Mouse (Mus musculus) liver, embryonic 11.5 days (tissue): ENCODE data around the gene Ppp1r15b. TPM values are rescaled to one million over a fixed set of nuclear protein-coding genes. Genes with fewer than 3 reads are reported as not detected.

Source experiments
- ATAC-seq: fragments of 200-750 bp; cut with Nextera tagmentation; replicated peaks from 2 replicates; pipeline ENCODE4 v1.8.0; 2017; ENCODE audit warnings: moderate number of reproducible peaks, mild to moderate bottlenecking, moderate TSS enrichment, moderate library complexity; ENCODE audit not compliant: low FRiP score
- DNase-seq: peaks from one replicate; pipeline ENCODE4 v3.0.0-alpha.2; 2017; ENCODE audit warnings: low spot score
- H3K27ac ChIP-seq: fragments of 300-500 bp; sonication (generic); 2 replicates; pipeline ENCODE4 v1.5.1; 2014; ENCODE audit warnings: mild to moderate bottlenecking, low read depth, low read length, control low read depth
- H3K27me3 ChIP-seq: fragments of 300-500 bp; sonication (generic); replicated peaks from 2 replicates; pipeline ENCODE4 v1.6.1; 2014; ENCODE audit warnings: low read length, mixed read lengths; ENCODE audit not compliant: control insufficient read depth, insufficient read depth
- H3K36me3 ChIP-seq: fragments of 300-500 bp; sonication (generic); 2 replicates; pipeline ENCODE4 v1.6.1; 2014; ENCODE audit warnings: mild to moderate bottlenecking, low read length, moderate library complexity, mixed read lengths; ENCODE audit not compliant: control insufficient read depth, insufficient read depth
- H3K4me1 ChIP-seq: fragments of 300-500 bp; sonication (generic); replicated peaks from 2 replicates; pipeline ENCODE4 v1.6.1; 2014; ENCODE audit warnings: low read length, mixed read lengths; ENCODE audit not compliant: control insufficient read depth, insufficient read depth
- H3K4me2 ChIP-seq: fragments of 300-500 bp; sonication (generic); 2 replicates; pipeline ENCODE4 v1.6.1; 2014; ENCODE audit warnings: mild to moderate bottlenecking, control low read depth, moderate library complexity
- H3K4me3 ChIP-seq: fragments of 300-500 bp; sonication (generic); 2 replicates; pipeline ENCODE4 v1.5.1; 2014; ENCODE audit warnings: low read depth, low read length, control low read depth
- H3K9ac ChIP-seq: fragments of 300-500 bp; sonication (generic); 2 replicates; pipeline ENCODE4 v1.6.1; 2014; ENCODE audit warnings: low read depth, low read length, control low read depth
- H3K9me3 ChIP-seq: fragments of 300-500 bp; sonication (generic); 2 replicates; pipeline ENCODE4 v1.6.1; 2016; ENCODE audit warnings: low read length, inconsistent platforms, mixed read lengths; ENCODE audit not compliant: control insufficient read depth
- WGBS: fragments of 180-500 bp; shearing (Covaris S2); extraction: QIAGEN DNeasy Blood & Tissue Kit; methylation state at CpG from one replicate; pipeline ENCODE4 v1.1.7; 2014; 5-methylcytosine and 5-hydroxymethylcytosine counted together
- polyA plus RNA-seq: library from polyadenylated mRNA; unstranded; fragments of >200 nt; fragmentation: Nextera tagmentation; extraction: Ambion mirVana; gene quantifications from 2 replicates; pipeline ENCODE4 v1.2.1, GENCODE M21; 2014

Ppp1r15b gene
- polyA plus RNA-seq, 1 experiment from 2014 or later = 89.0 TPM

- 84% methylated on average over 4 of the region's 4 CpGs for WGBS
- no peaks in the 10 kb centered on the region for H3K36me3 ChIP-seq
- no peaks in the 10 kb centered on the region for H3K27me3 ChIP-seq
- DNase-seq (no peak), ATAC-seq (no peak)
- H3K9ac ChIP-seq = no peak overlapping the region
- H3K4me1 ChIP-seq = peaks cover 7% of the 10 kb centered on the region
- H3K4me2 ChIP-seq = no peak overlapping the region
- H3K9me3 ChIP-seq = no peaks in the 10 kb centered on the region
- no peak overlapping the region for H3K27ac ChIP-seq
- H3K4me3 ChIP-seq = no peak overlapping the region
These were observed 41.5 kb upstream of the Ppp1r15b start for GRCm38 (mm10) chr1:133089415-133089814.

DNA sequence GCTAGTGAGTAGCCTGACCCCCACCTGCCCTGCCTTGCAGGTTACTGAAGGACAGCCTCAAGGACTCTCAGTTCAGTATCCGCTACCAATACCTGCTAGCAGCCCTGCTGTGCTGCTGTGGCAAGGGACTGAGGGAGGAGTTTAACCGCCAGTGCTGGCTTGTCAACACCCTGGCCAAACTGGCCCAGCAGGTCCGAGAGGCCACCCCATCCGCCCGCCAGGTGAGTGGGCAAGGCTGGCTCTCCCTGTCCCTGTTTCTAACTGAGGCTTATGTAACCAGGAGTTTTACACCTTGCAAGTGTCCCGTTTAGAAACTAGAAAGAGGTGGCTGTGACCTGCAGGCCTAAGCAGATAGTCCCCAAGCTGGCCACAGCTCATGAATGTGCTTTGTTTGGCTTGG, 40.3 kb upstream of the Ppp1r15b start:
- no peaks in the 10 kb centered on the region for H3K9me3 ChIP-seq
- no peaks in the 10 kb centered on the region for H3K36me3 ChIP-seq
- DNase-seq (no peak), ATAC-seq (no peak)
- no peaks in the 10 kb centered on the region; the same call in 1 of the 2 replicates for H3K4me1 ChIP-seq
- WGBS = 77% methylated on average over 6 of the region's 6 CpGs
- no peak overlapping the region for H3K27ac ChIP-seq
- no peak overlapping the region for H3K4me3 ChIP-seq
- no peak overlapping the region for H3K9ac ChIP-seq
- no peak overlapping the region for H3K4me2 ChIP-seq
- H3K27me3 ChIP-seq = no peaks in the 10 kb centered on the region

DNA sequence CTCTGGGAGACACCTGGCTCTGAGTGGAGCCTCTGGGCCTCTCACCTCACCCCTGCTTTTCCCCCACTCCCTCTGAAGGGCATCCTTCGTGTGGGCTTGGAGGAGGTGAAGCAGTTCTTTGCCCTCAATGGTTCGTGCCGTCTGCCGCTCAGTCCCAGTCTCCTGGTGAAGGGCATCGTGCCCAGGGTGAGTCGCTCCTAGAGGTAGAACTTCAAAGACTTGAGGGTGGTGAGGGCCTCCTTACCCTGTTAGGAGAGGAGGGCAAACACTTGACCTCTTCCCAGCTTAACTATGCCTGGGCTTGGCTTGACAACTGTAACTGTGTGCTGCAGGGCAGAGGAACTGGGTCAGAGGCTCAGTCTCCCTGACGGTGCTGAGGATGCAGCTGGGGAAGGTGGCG, 39.5 kb upstream of the Ppp1r15b start:
- Histone ChIP-seq H3K4me2 (no peak overlapping the region), H3K27ac (no peak overlapping the region), H3K27me3 (no peaks in the 10 kb centered on the region), H3K4me1 (no peaks in the 10 kb centered on the region; the same call in 1 of the 2 replicates), H3K9ac (no peak overlapping the region), H3K9me3 (no peaks in the 10 kb centered on the region), H3K36me3 (no peaks in the 10 kb centered on the region), H3K4me3 (no peak overlapping the region)
- DNase-seq (no peak), ATAC-seq (no peak)
- 88% methylated on average over 8 of the region's 8 CpGs for WGBS

DNA sequence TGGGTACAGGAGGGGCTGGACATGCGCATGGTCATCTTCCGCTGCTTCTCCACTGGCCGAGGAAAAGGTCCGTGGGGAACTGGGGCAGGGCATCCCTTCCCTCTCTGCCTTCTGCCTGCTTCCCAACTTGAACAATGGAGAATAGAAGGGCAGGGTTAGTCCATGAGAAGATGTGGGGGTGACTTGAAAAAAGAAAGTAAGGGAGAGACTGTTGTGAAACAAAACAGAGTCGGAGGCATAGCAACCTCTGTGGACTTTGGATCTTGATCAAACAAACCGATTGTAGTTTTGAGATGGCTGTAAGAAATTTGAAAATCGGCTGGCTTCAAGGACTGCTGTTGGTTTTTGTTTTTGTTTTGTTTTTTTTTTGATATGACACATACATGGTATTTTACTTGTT, 37.2 kb upstream of the Ppp1r15b start:
- Histone ChIP-seq H3K4me2 (no peak overlapping the region), H3K9ac (no peak overlapping the region), H3K4me3 (no peak overlapping the region), H3K9me3 (no peaks in the 10 kb centered on the region), H3K27me3 (no peaks in the 10 kb centered on the region), H3K4me1 (no peaks in the 10 kb centered on the region), H3K36me3 (0 out of 2 replicates have a peak, but pooled peaks cover under 1% of the 10 kb centered on the region), H3K27ac (no peak overlapping the region)
- DNase-seq (no peak), ATAC-seq (no peak)
- 87% methylated on average over 7 of the region's 7 CpGs for WGBS

DNA sequence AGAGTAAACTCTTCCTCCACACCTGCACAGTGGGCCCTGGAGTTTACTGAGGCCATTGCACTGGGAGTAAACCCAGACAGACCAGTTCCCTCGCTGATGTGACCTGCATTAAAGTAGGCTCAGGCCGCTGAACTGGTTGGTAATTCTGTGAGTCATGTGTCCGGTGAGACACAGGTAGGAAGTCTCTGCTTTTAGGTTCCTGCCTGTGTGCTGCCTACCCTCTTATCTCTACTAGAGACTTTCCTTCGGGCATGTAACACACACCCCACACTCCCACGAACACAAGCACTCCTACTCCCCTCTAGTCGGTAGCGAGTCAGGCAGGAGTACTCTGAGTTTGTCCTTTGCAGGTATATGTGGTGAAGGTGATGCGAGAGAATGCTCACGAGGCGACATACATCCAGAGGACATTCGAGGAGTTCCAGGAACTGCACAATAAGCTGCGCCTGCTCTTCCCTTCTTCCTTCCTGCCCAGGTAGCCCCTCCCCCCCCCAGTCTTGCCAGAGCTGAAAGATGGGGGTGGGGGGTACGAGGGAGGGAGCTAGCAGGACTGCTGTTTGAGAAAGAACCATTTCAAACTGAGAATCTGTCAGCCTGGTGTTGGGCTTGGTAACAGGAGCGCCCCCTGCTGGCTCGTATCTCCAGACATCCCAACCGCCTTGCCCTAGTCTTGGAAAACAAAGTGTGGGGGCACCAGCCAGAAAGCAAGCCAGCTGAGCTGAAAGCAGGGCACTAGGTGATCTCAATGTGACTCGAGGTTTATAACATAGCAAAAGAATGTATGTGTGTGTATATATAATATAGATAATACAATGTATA, 29.8 kb upstream of the Ppp1r15b start:
- H3K27ac ChIP-seq = no peak overlapping the region
- ATAC-seq (peak; percentile 53), DNase-seq (peak; percentile 67)
- no peaks in the 10 kb centered on the region for H3K9me3 ChIP-seq
- H3K4me1 ChIP-seq = no peaks in the 10 kb centered on the region; the same call in 1 of the 2 replicates
- no peak overlapping the region for H3K4me3 ChIP-seq
- no peaks in the 10 kb centered on the region for H3K27me3 ChIP-seq
- H3K36me3 ChIP-seq = peaks cover 13% of the 10 kb centered on the region; the same call in 1 of the 2 replicates
- H3K9ac ChIP-seq = no peak overlapping the region; the same call in 1 of the 2 replicates
- H3K4me2 ChIP-seq = no peak overlapping the region
- 38% methylated on average over 17 of the region's 17 CpGs for WGBS

DNA sequence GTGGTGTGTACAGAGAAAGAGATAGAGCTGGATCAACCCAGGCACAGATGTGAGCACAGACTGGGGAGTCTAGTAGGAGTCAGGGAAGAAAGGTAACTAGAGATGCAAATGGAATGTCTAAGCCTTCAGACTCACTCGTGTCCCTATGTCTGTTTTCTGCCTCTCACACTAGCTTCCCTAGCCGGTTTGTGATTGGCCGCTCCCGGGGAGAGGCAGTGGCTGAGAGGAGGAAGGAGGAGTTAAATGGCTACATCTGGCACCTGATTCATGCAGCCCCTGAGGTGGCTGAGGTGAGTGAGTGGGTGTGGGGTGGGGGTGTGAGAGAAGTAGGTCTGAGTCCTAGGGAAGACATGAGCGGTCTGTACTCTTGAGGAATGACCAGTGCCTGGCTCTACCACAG, 28.8 kb upstream of the Ppp1r15b start:
- Histone ChIP-seq H3K4me2 (no peak overlapping the region), H3K9me3 (no peaks in the 10 kb centered on the region), H3K4me1 (no peaks in the 10 kb centered on the region; the same call in 1 of the 2 replicates), H3K36me3 (peaks cover 13% of the 10 kb centered on the region; the same call in 1 of the 2 replicates), H3K27ac (no peak overlapping the region), H3K4me3 (no peak overlapping the region), H3K27me3 (no peaks in the 10 kb centered on the region), H3K9ac (no peak overlapping the region)
- 81% methylated on average over 5 of the region's 5 CpGs for whole genome bisulfite sequencing
- DNase-seq (no peak), ATAC-seq (no peak)

DNA sequence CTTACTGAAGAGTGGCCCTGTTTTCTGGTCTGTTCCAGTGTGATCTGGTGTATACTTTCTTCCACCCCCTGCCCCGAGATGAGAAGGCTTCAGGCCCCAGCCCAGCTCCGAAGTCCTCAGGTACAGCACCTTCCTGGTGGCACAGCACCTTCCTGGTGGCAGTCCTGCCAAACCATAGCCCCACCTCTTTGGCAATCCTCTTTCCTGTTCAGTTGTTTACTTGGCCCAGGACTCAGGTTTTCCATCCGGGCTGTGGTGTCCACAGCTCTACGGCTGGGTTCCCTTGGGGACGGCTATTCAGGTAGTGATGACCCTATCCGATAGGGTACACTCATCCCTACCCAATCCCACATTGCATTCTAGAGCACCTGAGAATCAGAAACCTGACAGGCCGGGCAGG, 27.6 kb upstream of the Ppp1r15b start:
- no peak overlapping the region for H3K27ac ChIP-seq
- no peak overlapping the region for H3K4me2 ChIP-seq
- H3K4me1 ChIP-seq = no peaks in the 10 kb centered on the region; the same call in 1 of the 2 replicates
- no peaks in the 10 kb centered on the region for H3K9me3 ChIP-seq
- DNase-seq = no peak
- no peak overlapping the region for H3K4me3 ChIP-seq
- WGBS = 86% methylated on average over 7 of the region's 7 CpGs
- H3K36me3 ChIP-seq = peaks cover 13% of the 10 kb centered on the region; the same call in 1 of the 2 replicates
- H3K27me3 ChIP-seq = no peaks in the 10 kb centered on the region
- no peak for ATAC-seq
- H3K9ac ChIP-seq = no peak overlapping the region

DNA sequence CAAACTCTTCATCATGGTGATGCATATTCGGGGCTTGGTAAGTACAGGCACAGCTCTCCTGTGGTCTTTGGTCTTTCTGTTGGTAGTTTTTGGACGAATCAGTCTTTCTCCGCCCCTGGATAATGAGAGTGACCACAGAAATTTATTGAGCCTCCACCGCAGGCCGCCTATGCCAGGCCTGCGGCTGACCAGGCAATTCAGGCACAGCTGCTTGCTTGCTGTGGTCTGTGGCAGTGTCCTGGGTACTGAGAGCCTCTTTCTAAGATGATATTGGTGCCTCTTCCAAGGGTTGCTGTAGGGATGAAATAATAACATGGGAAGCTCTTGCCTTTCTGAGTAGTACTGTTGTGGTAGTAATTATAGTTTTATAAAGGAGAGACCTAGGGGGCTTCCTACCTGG, 27.1 kb upstream of the Ppp1r15b start:
- ATAC-seq = no peak
- H3K4me3 ChIP-seq = no peak overlapping the region
- no peak overlapping the region for H3K4me2 ChIP-seq
- H3K27me3 ChIP-seq = no peaks in the 10 kb centered on the region
- H3K9ac ChIP-seq = no peak overlapping the region
- H3K9me3 ChIP-seq = no peaks in the 10 kb centered on the region
- H3K4me1 ChIP-seq = no peaks in the 10 kb centered on the region; the same call in 1 of the 2 replicates
- H3K36me3 ChIP-seq = peaks cover 12% of the 10 kb centered on the region; the same call in 1 of the 2 replicates
- 85% methylated on average over 6 of the region's 6 CpGs for WGBS
- H3K27ac ChIP-seq = no peak overlapping the region
- no peak for DNase-seq

- no peaks in the 10 kb centered on the region for H3K36me3 ChIP-seq
- H3K27me3 ChIP-seq = no peaks in the 10 kb centered on the region
- H3K4me2 ChIP-seq = no peak overlapping the region
- peaks cover 15% of the 10 kb centered on the region for H3K4me1 ChIP-seq
- DNase-seq (no peak), ATAC-seq (no peak)
- 82% methylated on average over 4 of the region's 4 CpGs for WGBS
- H3K27ac ChIP-seq = no peak overlapping the region
- H3K9ac ChIP-seq = no peak overlapping the region
- H3K9me3 ChIP-seq = no peaks in the 10 kb centered on the region
- no peak overlapping the region for H3K4me3 ChIP-seq
These were observed 14.8 kb upstream of the Ppp1r15b start for GRCm38 (mm10) chr1:133116108-133116507.
